23 mouse cellular contexts compared by ENCODE assay signal in the genomic region with DNA sequence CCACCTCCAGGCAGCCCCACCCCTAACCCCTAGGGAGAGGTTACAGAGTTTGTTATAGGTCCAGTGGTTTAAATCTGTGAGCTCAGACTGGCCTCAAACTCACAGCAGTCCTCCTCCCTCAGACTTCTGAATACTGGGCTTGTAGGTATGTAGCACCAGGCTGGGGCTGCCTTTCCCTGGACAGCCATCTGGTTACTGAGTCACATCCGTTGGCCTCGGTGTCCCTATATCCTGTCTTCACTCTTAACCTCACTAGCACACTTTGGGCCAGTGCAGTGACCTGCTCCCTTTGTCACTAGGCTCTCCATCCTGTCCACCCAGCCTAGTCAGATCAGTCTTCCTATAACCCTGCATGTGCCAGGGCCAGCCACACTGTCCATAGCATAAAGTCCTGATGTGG. TPM values are rescaled to one million over a fixed set of nuclear protein-coding genes. Genes with fewer than 3 reads are reported as not detected.
DNase-seq lines count a peak whose midpoint lies in the region; ATAC-seq and TF ChIP-seq lines count a peak whose summit lies in the region.
"Had no signal": no experiment of that assay in that cellular context is flagged by ENCODE, and none has a peak within 500 bp of the region (broad histone marks: within the 10 kb centered on the region; RNA-seq: fewer than 3 reads in every experiment).

No protein-coding gene starts in this region.

- no peak overlapping the region for H3K4me2 ChIP-seq in embryonic facial prominence, embryonic 15.5 days (replicated peaks)
- H3K4me2 ChIP-seq in kidney, embryonic 15.5 days, result no peak overlapping the region
- H3K4me2 ChIP-seq: hindbrain, embryonic 14.5 days; midbrain, embryonic 12.5 days; neural tube, embryonic 15.5 days had no signal

- no peak for ATAC-seq in embryonic facial prominence, embryonic 15.5 days (ENCODE audit: insufficient number of reproducible peaks, low FRiP score, low TSS enrichment, low read depth)
- no peak for ATAC-seq in kidney, embryonic 15.5 days (replicated peaks; ENCODE audit: low FRiP score)
- no peak for ATAC-seq in activated CD4-positive, CD25-positive, alpha-beta regulatory T cell, adult 4 months
- ATAC-seq: forebrain, embryonic 16.5 days had no signal

- DNase-seq in embryonic facial prominence, embryonic 10.5 days (ENCODE audit: low spot score), result no peak
- no peak for DNase-seq in kidney, adult 2 months
- DNase-seq in thymus, adult 2 months, result no peak
- DNase-seq in thymus, postnatal 25 days, result no peak
- no peak for DNase-seq in MN1 (ENCODE audit: low spot score)
- DNase-seq: B cell, adult 2 months; cerebellum, adult 8-10 months; embryo, embryonic 11 days; kidney, adult 11 months; layer of hippocampus, postnatal 36 days; left cerebral cortex, postnatal 4 days; lung, adult 2 months; right cerebral cortex, postnatal 25 days; thymus, postnatal 36 days had no signal

- TF ChIP-seq POLR2A in kidney, adult 2 months (IDR thresholded peaks at IDR 0.05; ENCODE audit: low read depth, low read length), result no peak
- TF ChIP-seq POLR2A in thymus, adult 2 months (IDR thresholded peaks at IDR 0.05; ENCODE audit: control insufficient read depth, extremely low read depth, insufficient read depth, low read length, poor library complexity), result no peak

- peak overlapping the region; percentile 44; the same call in 1 of the 2 replicates for H3K27ac ChIP-seq in embryonic facial prominence, embryonic 15.5 days (replicated peaks)
- H3K27ac ChIP-seq in embryonic facial prominence, embryonic 10.5 days (replicated peaks), result no peak overlapping the region; the same call in 1 of the 2 replicates
- 0 out of 2 replicates have a peak overlapping the region, but pooled peaks have one; percentile 50 for H3K27ac ChIP-seq in kidney, embryonic 15.5 days
- H3K27ac ChIP-seq in kidney, adult 2 months (ENCODE audit: insufficient read depth, low read depth, low read length), result no peak overlapping the region
- peak overlapping the region; percentile 21; the same call in 1 of the 2 replicates for H3K27ac ChIP-seq in thymus, adult 2 months (ENCODE audit: control insufficient read depth, insufficient read depth, low read length)
- H3K27ac ChIP-seq: hindbrain, embryonic 14.5 days; macrophage; midbrain, embryonic 12.5 days; neural tube, embryonic 15.5 days had no signal

- peaks cover 25% of the 10 kb centered on the region for H3K4me1 ChIP-seq in embryonic facial prominence, embryonic 15.5 days
- H3K4me1 ChIP-seq in embryonic facial prominence, embryonic 10.5 days, result peaks cover 31% of the 10 kb centered on the region
- peaks cover 32% of the 10 kb centered on the region for H3K4me1 ChIP-seq in kidney, embryonic 15.5 days
- H3K4me1 ChIP-seq in kidney, adult 2 months (ENCODE audit: control insufficient read depth, insufficient read depth, low read length), result no peaks in the 10 kb centered on the region
- peaks cover 12% of the 10 kb centered on the region for H3K4me1 ChIP-seq in thymus, adult 2 months (replicated peaks; ENCODE audit: control insufficient read depth, insufficient read depth, low read length)

- H3K27me3 ChIP-seq in embryonic facial prominence, embryonic 15.5 days, result no peaks in the 10 kb centered on the region
- H3K27me3 ChIP-seq in embryonic facial prominence, embryonic 10.5 days (replicated peaks; ENCODE audit: low read depth, poor library complexity, severe bottlenecking), result peaks cover 45% of the 10 kb centered on the region
- no peaks in the 10 kb centered on the region for H3K27me3 ChIP-seq in kidney, embryonic 15.5 days
- no peaks in the 10 kb centered on the region for H3K27me3 ChIP-seq in kidney, adult 2 months (replicated peaks; ENCODE audit: control insufficient read depth, insufficient read depth, low read length)
- no peaks in the 10 kb centered on the region for H3K27me3 ChIP-seq in thymus, adult 2 months (ENCODE audit: control insufficient read depth, insufficient read depth, low read length)

- no peak overlapping the region for H3K4me3 ChIP-seq in embryonic facial prominence, embryonic 15.5 days (replicated peaks)
- no peak overlapping the region for H3K4me3 ChIP-seq in embryonic facial prominence, embryonic 10.5 days
- H3K4me3 ChIP-seq in kidney, embryonic 15.5 days (replicated peaks), result no peak overlapping the region
- no peak overlapping the region for H3K4me3 ChIP-seq in kidney, adult 2 months (ENCODE audit: insufficient read depth, low read depth, low read length)
- H3K4me3 ChIP-seq in thymus, adult 2 months (ENCODE audit: control insufficient read depth, insufficient read depth, low read length), result no peak overlapping the region
- H3K4me3 ChIP-seq: midbrain, embryonic 12.5 days; neural tube, embryonic 15.5 days had no signal

- H3K9ac ChIP-seq in embryonic facial prominence, embryonic 15.5 days, result no peak overlapping the region
- no peak overlapping the region for H3K9ac ChIP-seq in kidney, embryonic 15.5 days
- H3K9ac ChIP-seq: hindbrain, embryonic 14.5 days; midbrain, embryonic 12.5 days; neural tube, embryonic 15.5 days had no signal

- H3K36me3 ChIP-seq in embryonic facial prominence, embryonic 15.5 days, result no peaks in the 10 kb centered on the region
- H3K36me3 ChIP-seq in embryonic facial prominence, embryonic 10.5 days (replicated peaks), result no peaks in the 10 kb centered on the region
- no peaks in the 10 kb centered on the region for H3K36me3 ChIP-seq in kidney, embryonic 15.5 days
- no peaks in the 10 kb centered on the region for H3K36me3 ChIP-seq in kidney, adult 2 months (ENCODE audit: control insufficient read depth, insufficient read depth, low read length)
- H3K36me3 ChIP-seq in thymus, adult 2 months (ENCODE audit: control insufficient read depth, insufficient read depth, low read length), result no peaks in the 10 kb centered on the region
- H3K36me3 ChIP-seq: midbrain, embryonic 12.5 days; neural tube, embryonic 15.5 days had no signal

- 65% methylated on average over 2 of the region's 2 CpGs for WGBS in embryonic facial prominence, embryonic 15.5 days
- WGBS in embryonic facial prominence, embryonic 10.5 days, result 76% methylated on average over 2 of the region's 2 CpGs
- 52% methylated on average over 2 of the region's 2 CpGs for WGBS in kidney, embryonic 15.5 days
- WGBS in kidney, adult 2 months, result 28% methylated on average over 2 of the region's 2 CpGs
- WGBS in thymus, adult 2 months, result 90% methylated on average over 2 of the region's 2 CpGs

- TF ChIP-seq CTCF in kidney, adult 2 months (conservative IDR thresholded peaks at IDR 0.05; ENCODE audit: insufficient read depth, insufficient read length, low read depth, low read length), result no peak
- TF ChIP-seq CTCF in thymus, adult 2 months (IDR thresholded peaks at IDR 0.05; ENCODE audit: borderline replicate concordance, control insufficient read depth, extremely low read depth, insufficient read depth, low read length, poor library complexity), result no peak

- H3K9me3 ChIP-seq in embryonic facial prominence, embryonic 15.5 days (replicated peaks), result no peaks in the 10 kb centered on the region
- no peaks in the 10 kb centered on the region for H3K9me3 ChIP-seq in embryonic facial prominence, embryonic 10.5 days
- H3K9me3 ChIP-seq in kidney, embryonic 15.5 days (replicated peaks), result no peaks in the 10 kb centered on the region
- H3K9me3 ChIP-seq: midbrain, embryonic 12.5 days; neural tube, embryonic 15.5 days had no signal

RNA-seq across cellular contexts. Expression of gene E2f8, which starts 7.4 kb away (rescaled TPM):
- polyA plus RNA-seq in embryonic facial prominence, embryonic 15.5 days (2015; fragmentation: Nextera tagmentation; extraction: Ambion mirVana), result 18.8 and 20.5 TPM in 2 replicates
- 15.7 and 16.8 TPM in 2 replicates for polyA plus RNA-seq in embryonic facial prominence, embryonic 10.5 days (2016; fragmentation: Nextera tagmentation; extraction: Ambion mirVana)
- polyA plus RNA-seq in kidney, embryonic 15.5 days (2015; fragmentation: Nextera tagmentation; extraction: Ambion mirVana), result 22.8 and 22.9 TPM in 2 replicates
- 0.12 and 0.28 TPM in 2 replicates for polyA plus RNA-seq in kidney, adult 2 months (2012; rRNA removed)
- 28.3 and 44.8 TPM in 2 replicates for polyA plus RNA-seq in thymus, adult 2 months (2012; rRNA removed)
- polyA plus RNA-seq in activated CD4-positive, CD25-positive, alpha-beta regulatory T cell, adult 4 months (2017; shearing (Covaris generic)), result 1 to 10 TPM; 3.2 to 7.5 TPM

RNA-seq across cellular contexts. Expression of gene Nav2, which starts 19.8 kb away (rescaled TPM):
- 22.1 and 23.4 TPM in 2 replicates for polyA plus RNA-seq in embryonic facial prominence, embryonic 15.5 days (2015; fragmentation: Nextera tagmentation; extraction: Ambion mirVana)
- polyA plus RNA-seq in embryonic facial prominence, embryonic 10.5 days (2016; fragmentation: Nextera tagmentation; extraction: Ambion mirVana), result 11.5 and 13.2 TPM in 2 replicates
- 27.0 and 28.8 TPM in 2 replicates for polyA plus RNA-seq in kidney, embryonic 15.5 days (2015; fragmentation: Nextera tagmentation; extraction: Ambion mirVana)
- polyA plus RNA-seq in kidney, adult 2 months (2012; rRNA removed), result 18.3 and 18.4 TPM in 2 replicates
- polyA plus RNA-seq in thymus, adult 2 months (2012; rRNA removed), result 45.3 and 46.2 TPM in 2 replicates
- polyA plus RNA-seq in activated CD4-positive, CD25-positive, alpha-beta regulatory T cell, adult 4 months (2017; shearing (Covaris generic)), result 10 to 100 TPM; 14.2 to 16.6 TPM

RNA-seq across cellular contexts. Expression of gene Csrp3, which starts 40.9 kb away (rescaled TPM):
- 101 and 131 TPM in 2 replicates for polyA plus RNA-seq in embryonic facial prominence, embryonic 15.5 days (2015; fragmentation: Nextera tagmentation; extraction: Ambion mirVana)
- polyA plus RNA-seq in embryonic facial prominence, embryonic 10.5 days (2016; fragmentation: Nextera tagmentation; extraction: Ambion mirVana), result 0.57 and 1.1 TPM in 2 replicates
- polyA plus RNA-seq in kidney, embryonic 15.5 days (2015; fragmentation: Nextera tagmentation; extraction: Ambion mirVana), result 4.9 and 11.3 TPM in 2 replicates
- polyA plus RNA-seq in kidney, adult 2 months (2012; rRNA removed), result 5.1 TPM in 1 of 2 replicates, not detected in the other
- polyA plus RNA-seq in thymus, adult 2 months (2012; rRNA removed), result 3.0 and 20.4 TPM in 2 replicates
- not detected for polyA plus RNA-seq in activated CD4-positive, CD25-positive, alpha-beta regulatory T cell, adult 4 months (2017; shearing (Covaris generic))
- polyA plus RNA-seq: forebrain, embryonic 16.5 days; hindbrain, embryonic 14.5 days; large intestine, adult 2 months; macrophage had no signal

Comparison
In these comparisons a context has a peak if more than half of its experiments do, and no peak if none do; other contexts are left out.
1. H3K27ac ChIP-seq: peak in embryonic facial prominence, embryonic 15.5 days (single experiment), kidney, embryonic 15.5 days (single experiment) and thymus, adult 2 months (single experiment); none in embryonic facial prominence, embryonic 10.5 days (single experiment) and kidney, adult 2 months (single experiment).